8 mouse cellular contexts compared by ENCODE assay signal in genomic region chr10:42092500-42092899, GRCm38 (mm10).
A peak's percentile ranks its signal among the peaks of the same experiment; 100 is the strongest.
DNase-seq lines count a peak whose midpoint lies in the region; ATAC-seq lines count a peak whose summit lies in the region.

No protein-coding gene starts in this region.

- peaks cover 35% of the 10 kb centered on the region for H3K4me1 ChIP-seq in limb, embryonic 12.5 days (replicated peaks)
- peaks cover 23% of the 10 kb centered on the region for H3K4me1 ChIP-seq in limb, embryonic 10.5 days

- H3K4me3 ChIP-seq in limb, embryonic 12.5 days (replicated peaks) = no peak overlapping the region
- no peak overlapping the region for H3K4me3 ChIP-seq in limb, embryonic 10.5 days

- no peak overlapping the region for H3K9ac ChIP-seq in limb, embryonic 12.5 days (replicated peaks)

- no peaks in the 10 kb centered on the region for H3K9me3 ChIP-seq in limb, embryonic 12.5 days
- H3K9me3 ChIP-seq in limb, embryonic 10.5 days (replicated peaks) = no peaks in the 10 kb centered on the region

- H3K27ac ChIP-seq in limb, embryonic 12.5 days = 0 out of 2 replicates have a peak overlapping the region, but pooled peaks have one; percentile 23
- no peak overlapping the region for H3K27ac ChIP-seq in limb, embryonic 10.5 days

- no peak overlapping the region for H3K4me2 ChIP-seq in limb, embryonic 12.5 days

- no peak for DNase-seq in limb, embryonic 10.5 days (ENCODE audit: low spot score)
- peak; percentile 94 for DNase-seq in brain, adult 2 months (ENCODE audit: low read depth, low spot score)
- DNase-seq in heart, adult 11 months = peak; percentile 97
- peak; percentile 93 to 97 for DNase-seq in kidney, postnatal 25 days
- DNase-seq in lung, postnatal 36 days = peak; percentile 91
- DNase-seq in right cerebral cortex, postnatal 14 days = no peak
- DNase-seq in embryo, embryonic 10 days (ENCODE audit: low spot score) = no peak

- no peak for ATAC-seq in limb, embryonic 12.5 days (ENCODE audit: insufficient number of reproducible peaks, insufficient read depth, low FRiP score, low TSS enrichment, low read depth)

- H3K36me3 ChIP-seq in limb, embryonic 12.5 days = no peaks in the 10 kb centered on the region
- H3K36me3 ChIP-seq in limb, embryonic 10.5 days = no peaks in the 10 kb centered on the region

- 55% methylated on average over 6 of the region's 6 CpGs for WGBS in limb, embryonic 12.5 days
- WGBS in limb, embryonic 10.5 days = 87% methylated on average over 6 of the region's 6 CpGs

- H3K27me3 ChIP-seq in limb, embryonic 12.5 days = no peaks in the 10 kb centered on the region
- no peaks in the 10 kb centered on the region for H3K27me3 ChIP-seq in limb, embryonic 10.5 days (ENCODE audit: low read depth, poor library complexity, severe bottlenecking)

Comparison
In these comparisons a context has a peak if more than half of its experiments do, and no peak if none do; other contexts are left out.
1. DNase-seq: peak in brain, adult 2 months (single experiment), heart, adult 11 months (single experiment), kidney, postnatal 25 days (2 of 2) and lung, postnatal 36 days (single experiment); none in limb, embryonic 10.5 days (single experiment), right cerebral cortex, postnatal 14 days (single experiment) and embryo, embryonic 10 days (single experiment).